Mouse (Mus musculus) leukemia stem cell, adult 10-12 weeks (primary cell): Measurements from ENCODE around the gene Cacna1a. TPM values are rescaled to one million over a fixed set of nuclear protein-coding genes. Genes with fewer than 3 reads are reported as not detected.

ENCODE experiments used
- polyA plus RNA-seq: library from polyadenylated mRNA; stranded (reverse); fragments of >175 nt; gene quantifications from 2 replicates; pipeline ENCODE4 v1.2.3, GENCODE M21; 2012; ENCODE audit warnings: low replicate concordance

Cacna1a gene
- 30.1 and 35.8 TPM in 2 replicates for polyA plus RNA-seq

DNA sequence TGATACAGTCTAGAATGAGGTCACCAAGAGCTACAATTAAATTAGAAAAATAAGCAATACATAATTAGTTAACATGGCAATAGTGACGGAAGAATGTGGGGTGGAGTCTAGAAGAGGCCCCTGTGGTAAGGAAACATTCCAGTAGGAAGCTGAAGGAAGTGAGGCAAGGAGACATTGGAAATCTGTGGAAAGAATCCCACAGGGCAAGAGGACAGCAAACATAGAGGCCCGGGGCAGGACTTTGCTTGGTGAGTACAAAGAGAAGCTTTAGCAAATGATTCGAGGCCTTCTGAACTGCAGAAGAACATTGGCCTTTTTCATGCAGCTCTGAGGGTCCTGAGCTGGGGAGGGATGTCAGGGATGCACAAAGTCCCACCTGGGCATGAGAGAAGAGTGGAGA is at the start of gene Cacna1a:
Cacna1a (plus strand) TSS at position 166 of the 400 bp plus-strand sequence.

DNA sequence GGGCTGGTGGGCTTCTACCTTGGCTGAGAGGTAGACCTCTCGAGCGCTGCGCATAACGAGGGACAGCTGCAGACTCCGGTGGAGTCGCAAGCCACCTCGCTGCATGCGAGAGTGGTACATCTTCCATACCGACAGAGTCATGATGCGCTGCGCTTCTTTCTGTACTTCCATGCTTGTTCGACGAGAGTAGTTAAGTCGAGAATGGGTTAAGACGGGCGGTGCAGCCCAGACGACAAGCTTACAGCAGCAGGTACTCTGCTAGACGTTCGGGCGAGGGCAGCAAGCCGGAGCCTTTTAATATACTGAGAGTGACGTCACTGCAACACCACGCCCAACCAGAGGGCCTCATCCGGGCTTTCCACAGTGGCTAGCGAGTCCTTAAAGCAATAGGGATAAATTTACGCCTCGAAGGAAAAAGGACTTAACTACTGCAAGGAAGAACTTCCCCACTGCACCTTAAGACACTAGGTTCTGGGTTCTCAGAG is 274.4 kb downstream of the Cacna1a start, which contains the start of gene Ier2:
Ier2 (minus strand) TSS at position 272 of the 485 bp plus-strand sequence.

DNA sequence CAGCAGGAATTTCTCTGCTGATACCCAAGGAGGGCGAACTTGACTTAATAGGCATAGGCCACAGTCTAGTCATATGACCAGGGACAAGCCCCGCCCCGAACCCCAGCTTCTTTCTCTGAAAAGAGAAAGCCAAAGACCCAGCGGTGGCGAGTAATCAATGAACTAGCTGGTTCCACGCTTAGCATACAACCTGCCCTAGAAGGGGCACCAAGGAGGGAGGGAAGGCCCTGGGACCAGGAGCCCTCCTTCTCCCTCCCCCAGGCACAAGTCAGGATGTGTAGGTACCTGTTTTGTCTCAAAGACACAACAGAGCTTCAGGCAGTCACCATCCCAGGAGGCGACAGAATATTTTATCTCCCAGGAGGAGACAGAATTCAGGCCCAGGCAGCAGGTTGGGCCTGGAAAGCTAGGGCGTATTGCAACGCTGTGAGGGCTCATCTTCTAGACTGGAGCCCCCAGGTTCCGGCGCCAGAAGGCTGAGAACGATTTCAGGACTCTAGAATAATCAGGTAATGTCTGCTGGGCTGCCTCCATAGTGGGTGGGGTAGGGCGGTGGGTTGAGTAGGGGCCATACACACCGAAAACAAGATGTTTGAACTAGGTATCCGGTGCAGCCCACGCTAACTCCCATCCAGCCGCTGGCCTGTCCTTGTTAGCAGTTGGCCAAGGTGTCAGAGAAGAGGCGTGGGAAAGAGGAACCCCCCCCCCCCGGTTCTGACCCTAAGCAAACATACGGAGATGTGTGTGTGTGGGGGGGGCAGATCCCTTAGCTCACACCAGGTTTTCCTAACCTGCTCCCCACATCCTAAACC is 298.2 kb downstream of the Cacna1a start, which contains the start of gene Trmt1:
Trmt1 (plus strand) TSS at position 117 of the 812 bp plus-strand sequence.

DNA sequence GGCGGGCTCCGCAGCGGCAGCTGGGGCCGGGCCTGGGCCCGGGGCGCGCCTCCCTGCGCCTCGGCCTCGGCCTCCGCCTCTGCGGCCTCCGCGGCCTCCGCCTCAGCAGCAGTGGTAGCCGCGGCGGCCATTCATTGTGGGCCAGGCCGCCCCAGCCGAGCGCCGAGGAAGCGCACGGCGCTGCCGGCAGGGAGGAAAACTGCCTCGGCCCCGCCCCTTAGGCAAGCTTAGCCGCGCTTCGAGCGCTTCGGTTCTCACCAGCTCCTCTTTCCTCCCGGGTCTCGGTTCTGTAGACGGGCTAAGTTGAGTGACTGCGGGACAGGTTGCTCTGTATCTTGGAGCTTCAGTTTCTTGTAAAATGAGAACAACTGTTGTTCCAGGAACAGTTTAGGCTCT is 299.5 kb downstream of the Cacna1a start, which contains the start of gene Nacc1:
Nacc1 (minus strand) TSS at position 158 of the 396 bp plus-strand sequence.

Other genes with a start within 250 kb of the Cacna1a start
- 22.7 and 43.1 TPM in 2 replicates for gene Cc2d1a, start 240.5 kb upstream of the Cacna1a start, polyA plus RNA-seq
- gene 4930432K21Rik, start 240.4 kb upstream of the Cacna1a start, polyA plus RNA-seq = 0.39 and 0.42 TPM in 2 replicates
- gene Nanos3, start 203.2 kb upstream of the Cacna1a start, polyA plus RNA-seq = not detected in 2 replicates
- gene Zswim4, start 151.4 kb upstream of the Cacna1a start, polyA plus RNA-seq = 5.2 and 15.7 TPM in 2 replicates
- 92.1 and 138 TPM in 2 replicates for gene D8Ertd738e, start 138.7 kb upstream of the Cacna1a start, polyA plus RNA-seq
- 60.6 and 86.4 TPM in 2 replicates for gene Mri1, start 131.1 kb upstream of the Cacna1a start, polyA plus RNA-seq
- gene Ccdc130, start 118.1 kb upstream of the Cacna1a start, polyA plus RNA-seq = 5.5 and 9.6 TPM in 2 replicates